Mouse (Mus musculus) ovary, postnatal 14 days (tissue): ENCODE measurements around the gene Mlkl.
"Not testable (repeated sequence)": the region's sequence is repeated elsewhere in the genome, so short reads cannot be mapped to it uniquely, and the experiment has no call there.

Experiments used
- DNase-seq: peaks from one replicate; pipeline ENCODE4 v3.0.0; 2022; ENCODE audit warnings: low spot score

Mlkl gene

GRCm38 (mm10) chr8:111313961-111314360 lies 24.0 kb downstream of the Mlkl start:
- not testable (repeated sequence) for DNase-seq

GRCm38 (mm10) chr8:111312758-111313162 lies 25.2 kb downstream of the Mlkl start:
- DNase-seq, result no peak

GRCm38 (mm10) chr8:111310006-111310405 lies 28.0 kb downstream of the Mlkl start:
- DNase-seq, result not testable (repeated sequence)

GRCm38 (mm10) chr8:111305031-111305730 lies 32.8 kb downstream of the Mlkl start:
- peak; percentile 25 for DNase-seq

- DNase-seq, result no peak
Observed at GRCm38 (mm10) chr8:111304359-111304758, 33.6 kb downstream of the Mlkl start.

- DNase-seq, result not testable (repeated sequence)
Observed at GRCm38 (mm10) chr8:111303076-111303803, 34.7 kb downstream of the Mlkl start.

- no peak for DNase-seq
Observed at GRCm38 (mm10) chr8:111300597-111301546, 37.1 kb downstream of the Mlkl start.

GRCm38 (mm10) chr8:111299821-111300568 lies 38.0 kb downstream of the Mlkl start, which contains the start of gene Rfwd3:
Rfwd3 (minus strand) TSS chr8:111300222.
- peak; percentile 87 for DNase-seq

GRCm38 (mm10) chr8:111299363-111299820 lies 38.6 kb downstream of the Mlkl start:
- peak; percentile 18 for DNase-seq

GRCm38 (mm10) chr8:111298011-111298410 lies 40.0 kb downstream of the Mlkl start:
- DNase-seq, result no peak

GRCm38 (mm10) chr8:111291733-111292132 lies 46.2 kb downstream of the Mlkl start:
- DNase-seq, result no peak

GRCm38 (mm10) chr8:111290586-111290985 lies 47.4 kb downstream of the Mlkl start:
- DNase-seq, result no peak

GRCm38 (mm10) chr8:111285603-111286002 lies 52.4 kb downstream of the Mlkl start:
- no peak for DNase-seq

- no peak for DNase-seq
Observed at GRCm38 (mm10) chr8:111282093-111282492, 55.9 kb downstream of the Mlkl start.

GRCm38 (mm10) chr8:111268277-111268676 lies 69.7 kb downstream of the Mlkl start:
- no peak for DNase-seq

GRCm38 (mm10) chr8:111266161-111266560 lies 71.8 kb downstream of the Mlkl start:
- DNase-seq, result not testable (repeated sequence)

GRCm38 (mm10) chr8:111264693-111265220 lies 73.2 kb downstream of the Mlkl start:
- DNase-seq, result no peak

GRCm38 (mm10) chr8:111261981-111262381 lies 76.0 kb downstream of the Mlkl start:
- DNase-seq, result no peak
